ENCODE assay signal across 29 mouse cellular contexts in the genomic region with DNA sequence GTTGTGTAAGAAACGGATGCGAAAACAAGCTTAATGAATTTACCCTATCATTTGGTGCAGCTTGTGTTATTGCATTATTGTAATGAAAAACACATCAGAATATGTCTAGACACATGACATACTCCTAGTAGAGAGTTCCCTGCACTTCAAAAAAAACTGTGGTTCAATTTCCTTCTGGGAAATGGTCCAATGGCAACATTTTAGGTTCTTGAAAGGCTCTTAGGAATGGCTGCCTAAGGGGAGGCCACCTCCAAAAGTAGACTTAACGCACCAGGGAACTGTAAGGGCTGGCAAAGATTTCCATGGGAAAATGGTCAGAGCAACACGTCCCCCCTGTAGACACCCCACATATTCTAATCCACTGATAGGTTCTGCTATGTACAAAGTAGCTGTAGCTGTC.
DNase-seq lines count a peak whose midpoint lies in the region; ATAC-seq and TF ChIP-seq lines count a peak whose summit lies in the region.
"Had no signal": no experiment of that assay in that cellular context is flagged by ENCODE, and none has a peak within 500 bp of the region (broad histone marks: within the 10 kb centered on the region; RNA-seq: fewer than 3 reads in every experiment).

No protein-coding gene starts in this region.

- no peaks in the 10 kb centered on the region for H3K27me3 ChIP-seq in limb, embryonic 14.5 days (ENCODE audit: control insufficient read depth, insufficient read depth, low read length)
- no peaks in the 10 kb centered on the region for H3K27me3 ChIP-seq in limb, embryonic 10.5 days (ENCODE audit: low read depth, poor library complexity, severe bottlenecking)
- H3K27me3 ChIP-seq: heart, embryonic 13.5 days had no signal

- H3K9me3 ChIP-seq in limb, embryonic 14.5 days (ENCODE audit: control insufficient read depth, low read length) = no peaks in the 10 kb centered on the region
- H3K9me3 ChIP-seq in limb, embryonic 10.5 days (replicated peaks) = no peaks in the 10 kb centered on the region
- H3K9me3 ChIP-seq: heart, embryonic 10.5 days; heart, embryonic 13.5 days had no signal

- no peak overlapping the region for H3K27ac ChIP-seq in limb, embryonic 14.5 days (replicated peaks; ENCODE audit: low read depth, low read length)
- no peak overlapping the region for H3K27ac ChIP-seq in limb, embryonic 10.5 days
- H3K27ac ChIP-seq: heart, embryonic 10.5 days; heart, embryonic 13.5 days; hindbrain, embryonic 14.5 days; hindbrain, postnatal 0 days had no signal

- no peaks in the 10 kb centered on the region for H3K36me3 ChIP-seq in limb, embryonic 14.5 days (ENCODE audit: control insufficient read depth, insufficient read depth, low read length)
- H3K36me3 ChIP-seq in limb, embryonic 10.5 days = no peaks in the 10 kb centered on the region
- H3K36me3 ChIP-seq: heart, embryonic 10.5 days; heart, embryonic 13.5 days had no signal

- H3K4me3 ChIP-seq in limb, embryonic 14.5 days (replicated peaks; ENCODE audit: low read length) = no peak overlapping the region
- H3K4me3 ChIP-seq in limb, embryonic 10.5 days = no peak overlapping the region
- H3K4me3 ChIP-seq: erythroblast, embryonic 14.5 days; heart, embryonic 10.5 days; heart, embryonic 13.5 days had no signal

- no peak for ATAC-seq in limb, embryonic 14.5 days (ENCODE audit: low FRiP score, low read depth)
- ATAC-seq in erythroid progenitor cell, adult 5-6 weeks (replicated peaks; ENCODE audit: low FRiP score, poor library complexity, severe bottlenecking) = no peak
- ATAC-seq: activated CD4-positive, CD25-positive, alpha-beta regulatory T cell, adult 4 months; CD4-positive, CD25-positive, alpha-beta regulatory T cell, adult 4 months; forebrain, embryonic 14.5 days; forebrain, postnatal 0 days; hindbrain, postnatal 0 days; inflammation-experienced regulatory T-cells, adult 6 months; intestine, embryonic 16.5 days had no signal

- no peak overlapping the region for H3K9ac ChIP-seq in limb, embryonic 14.5 days (ENCODE audit: low read depth, low read length, severe bottlenecking)
- H3K9ac ChIP-seq: forebrain, postnatal 0 days; heart, embryonic 13.5 days; hindbrain, embryonic 14.5 days had no signal

- WGBS in limb, embryonic 14.5 days = 81% methylated on average over 4 of the region's 4 CpGs
- 91% methylated on average over 4 of the region's 4 CpGs for WGBS in limb, embryonic 10.5 days

- no peaks in the 10 kb centered on the region; the same call in 1 of the 2 replicates for H3K4me1 ChIP-seq in limb, embryonic 14.5 days (ENCODE audit: control insufficient read depth, insufficient read depth, low read length)
- no peaks in the 10 kb centered on the region for H3K4me1 ChIP-seq in limb, embryonic 10.5 days
- H3K4me1 ChIP-seq: heart, embryonic 10.5 days; heart, embryonic 13.5 days had no signal

- DNase-seq in limb, embryonic 14.5 days (ENCODE audit: low spot score) = peak; percentile 51
- no peak for DNase-seq in limb, embryonic 10.5 days (ENCODE audit: low spot score)
- DNase-seq in 3T3-L1 (ENCODE audit: low read depth, low spot score) (peak; percentile 22), adipocyte (ENCODE audit: low spot score) (peak; percentile 16)
- peak; percentile 65 for DNase-seq in fibroblast of lung, adult 2 months (ENCODE audit: low read depth)
- DNase-seq in layer of hippocampus, adult 8-10 months (ENCODE audit: low spot score in 2 of 2) = no peak
- DNase-seq: adrenal gland, postnatal 10 days; adrenal gland, postnatal 36 days; cerebellum, adult 11 months; cerebellum, adult 8-10 months; cerebellum, postnatal 10 days; cerebellum, postnatal 36 days; embryo, embryonic 11 days; forebrain, postnatal 0 days; gastrocnemius, postnatal 25 days; heart, adult 18-20 months; heart, postnatal 14 days; heart, postnatal 4 days had no signal

- TF ChIP-seq POLR2A in limb, embryonic 14.5 days (IDR thresholded peaks at IDR 0.05; ENCODE audit: borderline replicate concordance, extremely low read depth, insufficient read depth, insufficient read length) = no peak

- H3K4me2 ChIP-seq in limb, embryonic 14.5 days (replicated peaks; ENCODE audit: low read depth, low read length, severe bottlenecking) = no peak overlapping the region
- H3K4me2 ChIP-seq: heart, embryonic 13.5 days; hindbrain, embryonic 14.5 days had no signal

Comparison
In these comparisons a context has a peak if more than half of its experiments do, and no peak if none do; other contexts are left out.
1. DNase-seq: peak in limb, embryonic 14.5 days (single experiment), 3T3-L1 (single experiment), adipocyte (single experiment) and fibroblast of lung, adult 2 months (single experiment); none in limb, embryonic 10.5 days (single experiment) and layer of hippocampus, adult 8-10 months (0 of 2).